Mouse (Mus musculus) midbrain, embryonic 10.5 days (tissue): Measurements from ENCODE around the gene Naa38. TPM values are rescaled to one million over a fixed set of nuclear protein-coding genes. Genes with fewer than 3 reads are reported as not detected.
A peak's percentile ranks its signal among the peaks of the same experiment; 100 is the strongest.

Experiments
- DNase-seq: peaks from one replicate; pipeline ENCODE4 v3.0.0-alpha.2; 2017; ENCODE audit warnings: low spot score
- H3K27ac ChIP-seq: fragments of 300-500 bp; sonication (generic); replicated peaks from 2 replicates; pipeline ENCODE4 v1.5.1; 2016; ENCODE audit warnings: mild to moderate bottlenecking
- H3K27me3 ChIP-seq: fragments of 300-500 bp; sonication (generic); 2 replicates; pipeline ENCODE4 v1.6.1; 2016; ENCODE audit warnings: low read depth, mild to moderate bottlenecking; ENCODE audit not compliant: poor library complexity, severe bottlenecking
- H3K36me3 ChIP-seq: fragments of 300-500 bp; sonication (generic); 2 replicates; pipeline ENCODE4 v1.6.1; 2016; ENCODE audit warnings: mild to moderate bottlenecking, moderate library complexity
- H3K4me1 ChIP-seq: fragments of 300-500 bp; sonication (generic); 2 replicates; pipeline ENCODE4 v1.6.1; 2016
- H3K4me3 ChIP-seq: fragments of 300-500 bp; sonication (generic); 2 replicates; pipeline ENCODE4 v1.5.1; 2016; ENCODE audit warnings: mild to moderate bottlenecking, moderate library complexity
- H3K9me3 ChIP-seq: fragments of 300-500 bp; sonication (generic); replicated peaks from 2 replicates; pipeline ENCODE4 v1.6.1; 2016; ENCODE audit warnings: mild to moderate bottlenecking
- WGBS: fragments of 180-500 bp; shearing (Covaris S2); methylation state at CpG from one replicate; pipeline ENCODE4 v1.1.7; 2016; 5-methylcytosine and 5-hydroxymethylcytosine counted together
- polyA plus RNA-seq: library from polyadenylated mRNA; unstranded; fragments of >200 nt; fragmentation: Nextera tagmentation; extraction: Ambion mirVana; gene quantifications from 2 replicates; pipeline ENCODE4 v1.2.1, GENCODE M21; 2016

Naa38 gene
- polyA plus RNA-seq, 1 experiment from 2014 or later, result 146 TPM

GRCm38 (mm10) chr11:69414421-69415326 is 19.4 kb downstream of the Naa38 start:
- peak overlapping the region; percentile 99 for H3K27ac ChIP-seq
- H3K27me3 ChIP-seq, result no peaks in the 10 kb centered on the region
- H3K9me3 ChIP-seq, result no peaks in the 10 kb centered on the region
- WGBS, result 11% methylated on average over 4 of the region's 4 CpGs
- peak overlapping the region; percentile 93 for H3K4me3 ChIP-seq
- peak; percentile 65 for DNase-seq
- peaks cover 99% of the 10 kb centered on the region for H3K4me1 ChIP-seq
- peaks cover 15% of the 10 kb centered on the region for H3K36me3 ChIP-seq

- Histone ChIP-seq H3K4me1 (peaks cover 99% of the 10 kb centered on the region), H3K36me3 (peaks cover 15% of the 10 kb centered on the region), H3K9me3 (no peaks in the 10 kb centered on the region), H3K27ac (peak overlapping the region; percentile 99), H3K27me3 (peaks cover 4% of the 10 kb centered on the region; the same call in 1 of the 2 replicates), H3K4me3 (peak overlapping the region; percentile 93)
- under 1% methylated on average over 3 of the region's 3 CpGs for WGBS
- no peak for DNase-seq
Measured at GRCm38 (mm10) chr11:69415327-69415667, 20.0 kb downstream of the Naa38 start.

- DNase-seq, result peak; percentile 89
- Histone ChIP-seq H3K27me3 (peaks cover 9% of the 10 kb centered on the region), H3K27ac (peak overlapping the region; percentile 99), H3K4me1 (peaks cover 99% of the 10 kb centered on the region), H3K9me3 (no peaks in the 10 kb centered on the region), H3K4me3 (peak overlapping the region; percentile 93), H3K36me3 (peaks cover 15% of the 10 kb centered on the region)
- WGBS, result 1% methylated on average over 20 of the region's 25 CpGs
Measured at GRCm38 (mm10) chr11:69415668-69416451, 20.6 kb downstream of the Naa38 start.

- WGBS, result 1% methylated on average over 4 of the region's 4 CpGs
- Histone ChIP-seq H3K36me3 (peaks cover 15% of the 10 kb centered on the region), H3K4me1 (peaks cover 99% of the 10 kb centered on the region), H3K4me3 (peak overlapping the region; percentile 93), H3K9me3 (no peaks in the 10 kb centered on the region), H3K27me3 (peaks cover 16% of the 10 kb centered on the region), H3K27ac (peak overlapping the region; percentile 99)
- no peak for DNase-seq
Measured at GRCm38 (mm10) chr11:69416509-69416908, 21.2 kb downstream of the Naa38 start.

- 3% methylated on average over 8 of the region's 8 CpGs for WGBS
- peaks cover 99% of the 10 kb centered on the region for H3K4me1 ChIP-seq
- DNase-seq, result no peak
Measured at GRCm38 (mm10) chr11:69416921-69417448, 21.7 kb downstream of the Naa38 start.

GRCm38 (mm10) chr11:69417449-69418384 is 22.4 kb downstream of the Naa38 start:
- Histone ChIP-seq H3K4me1 (peaks cover 92% of the 10 kb centered on the region), H3K36me3 (peaks cover 10% of the 10 kb centered on the region), H3K9me3 (no peaks in the 10 kb centered on the region), H3K27ac (peak overlapping the region; percentile 99), H3K4me3 (peak overlapping the region; percentile 93), H3K27me3 (peaks cover 28% of the 10 kb centered on the region)
- DNase-seq, result peak; percentile 97
- WGBS, result under 1% methylated on average over 39 of the region's 39 CpGs

More at GRCm38 (mm10) chr11:69416921-69417448, 21.7 kb downstream of the Naa38 start:
- Histone ChIP-seq H3K9me3 (no peaks in the 10 kb centered on the region), H3K27ac (peak overlapping the region; percentile 99), H3K27me3 (peaks cover 21% of the 10 kb centered on the region), H3K4me3 (peak overlapping the region; percentile 93), H3K36me3 (peaks cover 15% of the 10 kb centered on the region)

- DNase-seq, result peak; percentile 97
- Histone ChIP-seq H3K9me3 (no peaks in the 10 kb centered on the region), H3K36me3 (no peaks in the 10 kb centered on the region), H3K27me3 (peaks cover 38% of the 10 kb centered on the region), H3K4me1 (peaks cover 81% of the 10 kb centered on the region), H3K27ac (peak overlapping the region; percentile 99), H3K4me3 (peak overlapping the region; percentile 93)
- under 1% methylated on average over 45 of the region's 45 CpGs for WGBS
Measured at GRCm38 (mm10) chr11:69418481-69419442, 23.5 kb downstream of the Naa38 start.

- H3K9me3 ChIP-seq, result no peaks in the 10 kb centered on the region
- peaks cover 75% of the 10 kb centered on the region for H3K4me1 ChIP-seq
- H3K36me3 ChIP-seq, result no peaks in the 10 kb centered on the region
- peak overlapping the region; percentile 99 for H3K27ac ChIP-seq
- peak; percentile 67 for DNase-seq
- peak overlapping the region; percentile 93 for H3K4me3 ChIP-seq
- H3K27me3 ChIP-seq, result peaks cover 43% of the 10 kb centered on the region
- WGBS, result 1% methylated on average over 19 of the region's 19 CpGs
Measured at GRCm38 (mm10) chr11:69419443-69419812, 24.1 kb downstream of the Naa38 start.

- H3K36me3 ChIP-seq, result no peaks in the 10 kb centered on the region
- H3K9me3 ChIP-seq, result no peaks in the 10 kb centered on the region
- under 1% methylated on average over 31 of the region's 31 CpGs for WGBS
- H3K27me3 ChIP-seq, result peaks cover 43% of the 10 kb centered on the region
- H3K4me3 ChIP-seq, result peak overlapping the region; percentile 93
- H3K4me1 ChIP-seq, result peaks cover 69% of the 10 kb centered on the region
- peak; percentile 62 for DNase-seq
- peak overlapping the region; percentile 99 for H3K27ac ChIP-seq
Measured at GRCm38 (mm10) chr11:69419813-69420553, 24.7 kb downstream of the Naa38 start.

GRCm38 (mm10) chr11:69420554-69421000 is 25.3 kb downstream of the Naa38 start:
- no peak for DNase-seq
- peak overlapping the region; percentile 93 for H3K4me3 ChIP-seq
- no peaks in the 10 kb centered on the region for H3K36me3 ChIP-seq
- 8% methylated on average over 10 of the region's 10 CpGs for WGBS
- H3K27me3 ChIP-seq, result peaks cover 43% of the 10 kb centered on the region
- peaks cover 63% of the 10 kb centered on the region for H3K4me1 ChIP-seq
- no peaks in the 10 kb centered on the region for H3K9me3 ChIP-seq
- peak overlapping the region; percentile 99 for H3K27ac ChIP-seq
